Mouse (Mus musculus): Measurements from ENCODE around the gene Tjp2. TPM values are rescaled to one million over a fixed set of nuclear protein-coding genes. Genes with fewer than 3 reads are reported as not detected.

Tjp2 gene
- polyA plus RNA-seq, 1 experiment from 2014 or later, result 33.6 TPM

DNA sequence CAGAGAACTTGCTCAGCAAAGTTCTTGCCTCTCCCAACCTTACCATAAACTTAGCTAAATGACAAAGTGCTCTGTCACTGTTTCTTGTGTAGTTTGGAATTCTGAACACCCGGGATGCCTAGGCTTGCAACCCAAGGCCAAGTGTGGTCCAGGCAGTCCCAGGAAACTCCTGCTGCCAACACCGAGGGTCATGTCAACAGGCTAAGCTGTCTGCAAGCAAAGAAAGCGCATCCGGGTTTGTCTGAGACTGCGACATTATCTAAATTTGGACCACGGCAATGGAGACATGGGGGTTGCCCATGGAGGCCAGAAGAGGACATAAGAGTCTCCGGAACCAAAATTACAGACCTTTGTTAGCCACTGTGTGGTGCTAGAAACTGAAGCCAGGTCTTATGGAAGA, 80.8 kb downstream of the Tjp2 start:
- Histone ChIP-seq H3K27me3 (no peaks in the 10 kb centered on the region), H3K9ac (replicated peaks) (no peak overlapping the region), H3K4me2 (replicated peaks) (no peak overlapping the region), H3K36me3 (peaks cover 11% of the 10 kb centered on the region), H3K27ac (replicated peaks) (0 out of 2 replicates have a peak overlapping the region, but pooled peaks have one; percentile 58), H3K9me3 (no peaks in the 10 kb centered on the region), H3K4me3 (no peak overlapping the region), H3K4me1 (peaks cover 18% of the 10 kb centered on the region)
- no peak for ATAC-seq (ENCODE audit: low FRiP score, low read depth)
- 92% methylated on average over 7 of the region's 7 CpGs for WGBS

DNA sequence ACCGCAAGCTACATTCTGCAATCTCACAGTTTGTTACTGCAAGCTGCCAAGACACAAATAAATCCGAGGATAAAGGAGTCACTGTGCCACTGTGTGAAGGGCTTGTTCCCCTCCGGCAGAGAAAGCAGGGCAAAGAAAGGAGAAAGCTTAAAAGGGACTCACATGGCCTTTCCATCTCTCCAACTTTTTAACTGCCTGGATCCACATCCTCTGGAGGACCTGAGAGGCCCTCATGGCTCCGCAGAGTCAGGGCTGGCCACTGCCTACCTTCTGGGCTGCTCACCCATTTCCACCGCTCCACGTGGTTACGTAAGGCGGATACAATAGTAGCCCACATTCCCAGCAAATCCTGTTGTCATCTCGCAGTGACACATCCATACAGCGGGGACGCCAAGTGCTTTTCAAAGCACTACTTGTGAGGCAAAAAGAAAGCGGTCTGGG, 82.2 kb downstream of the Tjp2 start:
- Histone ChIP-seq H3K27ac (replicated peaks) (peak overlapping the region; percentile 58), H3K9ac (replicated peaks) (no peak overlapping the region), H3K36me3 (no peaks in the 10 kb centered on the region), H3K27me3 (no peaks in the 10 kb centered on the region), H3K4me3 (no peak overlapping the region), H3K9me3 (no peaks in the 10 kb centered on the region), H3K4me2 (replicated peaks) (no peak overlapping the region), H3K4me1 (peaks cover 18% of the 10 kb centered on the region)
- 67% methylated on average over 12 of the region's 12 CpGs for WGBS
- peak; percentile 66 for ATAC-seq (ENCODE audit: low FRiP score, low read depth)

- H3K27me3 ChIP-seq, result no peaks in the 10 kb centered on the region
- H3K4me2 ChIP-seq (replicated peaks), result no peak overlapping the region
- ATAC-seq (ENCODE audit: low FRiP score, low read depth), result no peak
- H3K9me3 ChIP-seq, result no peaks in the 10 kb centered on the region
- H3K36me3 ChIP-seq, result peaks cover 5% of the 10 kb centered on the region; the same call in 1 of the 2 replicates
- H3K27ac ChIP-seq (replicated peaks), result no peak overlapping the region
- no peak overlapping the region for H3K4me3 ChIP-seq
- no peak overlapping the region for H3K9ac ChIP-seq (replicated peaks)
- H3K4me1 ChIP-seq, result peaks cover 20% of the 10 kb centered on the region
- 76% methylated on average over 3 of the region's 3 CpGs for WGBS
These were observed 84.5 kb downstream of the Tjp2 start for GRCm38 (mm10) chr19:24140298-24140697.

DNA sequence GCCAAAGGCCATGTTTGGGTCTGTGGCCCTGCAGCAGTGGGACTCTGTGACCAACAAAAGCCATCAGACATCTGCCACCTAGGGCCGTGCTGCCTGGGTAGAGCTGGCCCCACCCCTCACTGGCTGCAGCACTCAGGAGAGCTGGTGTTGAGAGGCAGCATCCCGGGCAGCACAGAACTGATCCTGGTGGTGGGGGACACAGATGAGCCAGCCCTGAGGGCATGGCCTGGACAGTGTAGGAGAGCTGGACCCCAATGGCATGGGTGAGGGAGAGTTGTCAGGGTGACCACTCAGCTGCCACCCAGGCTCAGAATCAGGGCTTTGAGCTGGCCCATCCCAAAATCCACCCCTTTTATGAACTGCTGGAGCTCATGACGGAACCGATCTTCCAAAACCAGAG, 87.4 kb downstream of the Tjp2 start:
- H3K9me3 ChIP-seq, result no peaks in the 10 kb centered on the region
- no peak overlapping the region for H3K9ac ChIP-seq (replicated peaks)
- no peaks in the 10 kb centered on the region for H3K27me3 ChIP-seq
- no peak for ATAC-seq (ENCODE audit: low FRiP score, low read depth)
- H3K4me1 ChIP-seq, result peaks cover 14% of the 10 kb centered on the region
- H3K4me3 ChIP-seq, result no peak overlapping the region
- WGBS, result 86% methylated on average over 4 of the region's 4 CpGs
- H3K36me3 ChIP-seq, result peaks cover 5% of the 10 kb centered on the region; the same call in 1 of the 2 replicates
- H3K27ac ChIP-seq (replicated peaks), result no peak overlapping the region
- H3K4me2 ChIP-seq (replicated peaks), result no peak overlapping the region

DNA sequence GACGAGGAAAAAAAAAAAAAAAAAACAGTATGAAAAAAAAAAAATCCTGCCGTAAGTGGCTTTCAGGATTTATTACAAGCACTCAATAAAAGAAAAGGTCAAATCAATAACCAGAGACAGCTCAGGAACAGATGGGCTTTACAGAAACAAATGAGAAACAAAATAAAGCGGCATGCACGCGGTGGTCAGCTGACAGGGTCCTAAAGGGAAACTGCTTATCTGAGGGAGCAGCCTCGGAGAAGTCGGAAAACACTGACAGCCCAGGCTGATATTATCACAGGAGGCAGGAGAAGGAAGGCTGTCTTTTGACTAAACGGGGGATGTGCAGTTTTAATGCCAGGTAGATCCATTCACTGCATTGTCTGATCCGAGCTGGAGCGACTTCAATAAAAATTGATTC, 89.8 kb downstream of the Tjp2 start:
- 0 out of 2 replicates have a peak, but pooled peaks cover 6% of the 10 kb centered on the region for H3K4me1 ChIP-seq
- H3K9me3 ChIP-seq, result no peaks in the 10 kb centered on the region
- WGBS, result 51% methylated on average over 10 of the region's 10 CpGs
- H3K27me3 ChIP-seq, result no peaks in the 10 kb centered on the region
- H3K4me2 ChIP-seq (replicated peaks), result peak overlapping the region; percentile 44
- peak overlapping the region; percentile 29 for H3K4me3 ChIP-seq
- ATAC-seq (ENCODE audit: low FRiP score, low read depth), result peak; percentile 66
- H3K36me3 ChIP-seq, result peaks cover 27% of the 10 kb centered on the region
- H3K9ac ChIP-seq (replicated peaks), result no peak overlapping the region
- no peak overlapping the region for H3K27ac ChIP-seq (replicated peaks)

DNA sequence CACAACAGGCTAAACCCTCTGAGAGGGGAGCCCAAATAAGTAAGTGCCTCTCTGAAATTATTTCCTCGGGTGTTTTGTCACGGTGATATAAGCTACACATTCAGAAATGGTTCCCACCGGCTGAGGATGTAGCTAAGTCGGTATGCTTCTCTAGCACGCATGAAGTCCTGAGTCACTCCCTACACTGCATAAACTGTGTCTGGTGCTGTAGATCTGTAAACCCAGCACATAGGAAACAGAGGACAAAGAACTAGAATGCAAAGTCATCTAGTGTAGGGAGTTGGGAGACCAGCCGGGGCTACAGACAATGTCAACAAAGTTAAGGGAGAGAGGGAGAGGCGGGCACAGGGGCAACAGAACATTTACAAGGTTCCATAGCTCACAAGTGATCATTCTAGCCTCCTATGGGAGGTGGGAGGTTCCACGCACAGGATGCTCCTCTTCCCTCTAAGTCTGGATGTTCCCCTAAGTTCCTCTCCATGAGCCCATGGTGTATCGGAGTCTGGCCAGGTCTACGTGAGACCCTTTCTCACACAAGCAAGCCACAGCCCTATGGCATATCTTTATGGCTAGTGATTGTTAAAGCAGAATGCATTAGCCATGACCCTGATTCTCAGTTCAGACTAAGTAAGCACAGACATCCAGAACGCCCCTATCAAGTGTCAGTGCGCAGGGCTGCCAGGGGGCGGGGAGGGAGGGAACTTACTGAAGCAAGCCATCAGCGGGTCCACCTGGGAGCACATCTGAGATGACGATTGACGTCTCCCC, 90.5 kb downstream of the Tjp2 start:
- Histone ChIP-seq H3K9me3 (no peaks in the 10 kb centered on the region), H3K4me1 (0 out of 2 replicates have a peak, but pooled peaks cover 6% of the 10 kb centered on the region), H3K4me3 (peak overlapping the region; percentile 29), H3K27ac (replicated peaks) (peak overlapping the region; percentile 1; the same call in 1 of the 2 replicates), H3K27me3 (no peaks in the 10 kb centered on the region), H3K9ac (replicated peaks) (no peak overlapping the region), H3K36me3 (peaks cover 33% of the 10 kb centered on the region), H3K4me2 (replicated peaks) (peak overlapping the region; percentile 44)
- WGBS, result 79% methylated on average over 16 of the region's 16 CpGs
- peak; percentile 38; the same call in 1 of the 2 replicates for ATAC-seq (ENCODE audit: low FRiP score, low read depth)

DNA sequence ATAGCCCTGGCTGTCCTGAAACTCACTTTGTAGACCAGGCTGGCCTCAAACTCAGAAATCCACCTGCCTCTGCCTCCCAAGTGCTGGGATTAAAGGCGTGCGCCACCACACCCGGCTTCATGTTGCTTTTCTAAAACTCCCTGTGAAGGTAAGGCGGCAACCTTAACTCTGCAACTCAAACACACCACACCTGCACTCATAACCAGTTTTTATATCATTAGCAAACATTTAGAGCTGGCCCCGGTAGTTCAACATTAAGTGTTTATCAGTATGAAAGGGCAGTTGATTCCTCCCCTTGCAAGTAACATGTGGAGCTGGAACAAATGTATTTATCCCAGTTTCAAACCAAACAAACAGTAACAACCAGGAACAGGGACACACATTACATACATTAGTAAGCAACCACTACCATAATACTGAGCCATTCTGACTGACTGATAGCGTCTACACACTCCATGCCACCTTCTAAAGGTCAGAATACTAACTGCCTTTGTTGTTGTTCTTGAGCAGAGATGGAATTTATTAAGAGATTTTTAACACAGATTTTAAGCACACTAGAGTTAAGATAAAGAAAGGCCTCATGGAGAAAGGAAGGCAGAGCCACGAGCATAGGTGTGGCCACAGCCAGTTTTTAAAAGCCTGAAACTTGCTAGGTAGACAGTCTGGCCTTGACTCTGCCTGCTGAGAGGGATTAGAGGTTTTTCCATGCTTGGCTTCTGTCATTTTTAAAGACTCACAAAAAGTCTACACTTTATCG, 101.1 kb downstream of the Tjp2 start:
- no peak overlapping the region for H3K4me2 ChIP-seq (replicated peaks)
- H3K9me3 ChIP-seq, result no peaks in the 10 kb centered on the region
- H3K27ac ChIP-seq (replicated peaks), result no peak overlapping the region
- H3K27me3 ChIP-seq, result no peaks in the 10 kb centered on the region
- WGBS, result 93% methylated on average over 8 of the region's 8 CpGs
- ATAC-seq (ENCODE audit: low FRiP score, low read depth), result no peak
- H3K36me3 ChIP-seq, result peaks cover 50% of the 10 kb centered on the region
- no peaks in the 10 kb centered on the region for H3K4me1 ChIP-seq
- no peak overlapping the region for H3K4me3 ChIP-seq
- no peak overlapping the region for H3K9ac ChIP-seq (replicated peaks)

- no peak for ATAC-seq (ENCODE audit: low FRiP score, low read depth)
- no peak overlapping the region for H3K27ac ChIP-seq (replicated peaks)
- H3K4me2 ChIP-seq (replicated peaks), result no peak overlapping the region
- no peaks in the 10 kb centered on the region for H3K27me3 ChIP-seq
- H3K4me3 ChIP-seq, result no peak overlapping the region
- H3K4me1 ChIP-seq, result no peaks in the 10 kb centered on the region
- 94% methylated on average over 6 of the region's 6 CpGs for WGBS
- H3K9ac ChIP-seq (replicated peaks), result no peak overlapping the region
- no peaks in the 10 kb centered on the region for H3K9me3 ChIP-seq
- peaks cover 44% of the 10 kb centered on the region for H3K36me3 ChIP-seq
These were observed 101.7 kb downstream of the Tjp2 start for GRCm38 (mm10) chr19:24123087-24123486.

DNA sequence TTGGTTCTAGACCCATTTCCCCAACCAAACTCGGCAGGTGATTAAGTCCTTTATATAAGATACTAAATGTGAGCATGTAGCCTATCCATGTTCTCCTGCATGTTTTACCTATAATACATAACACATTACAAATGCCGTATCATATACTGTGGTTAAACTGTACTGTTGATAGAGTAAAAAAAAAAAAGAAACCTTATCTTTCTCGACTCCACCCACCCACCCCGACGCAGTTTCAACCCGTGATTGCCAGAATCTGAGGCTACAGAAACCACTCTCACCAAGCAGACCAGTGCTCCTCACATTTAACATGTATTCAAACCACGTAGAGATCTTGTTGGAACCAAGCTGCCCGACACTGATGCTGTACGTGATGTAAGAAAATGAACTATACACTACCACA, 102.2 kb downstream of the Tjp2 start:
- no peak overlapping the region for H3K27ac ChIP-seq (replicated peaks)
- 95% methylated on average over 9 of the region's 9 CpGs for WGBS
- H3K9ac ChIP-seq (replicated peaks), result no peak overlapping the region
- H3K4me3 ChIP-seq, result no peak overlapping the region
- peaks cover 44% of the 10 kb centered on the region for H3K36me3 ChIP-seq
- no peaks in the 10 kb centered on the region for H3K4me1 ChIP-seq
- H3K27me3 ChIP-seq, result no peaks in the 10 kb centered on the region
- ATAC-seq (ENCODE audit: low FRiP score, low read depth), result no peak
- H3K4me2 ChIP-seq (replicated peaks), result no peak overlapping the region
- no peaks in the 10 kb centered on the region for H3K9me3 ChIP-seq

DNA sequence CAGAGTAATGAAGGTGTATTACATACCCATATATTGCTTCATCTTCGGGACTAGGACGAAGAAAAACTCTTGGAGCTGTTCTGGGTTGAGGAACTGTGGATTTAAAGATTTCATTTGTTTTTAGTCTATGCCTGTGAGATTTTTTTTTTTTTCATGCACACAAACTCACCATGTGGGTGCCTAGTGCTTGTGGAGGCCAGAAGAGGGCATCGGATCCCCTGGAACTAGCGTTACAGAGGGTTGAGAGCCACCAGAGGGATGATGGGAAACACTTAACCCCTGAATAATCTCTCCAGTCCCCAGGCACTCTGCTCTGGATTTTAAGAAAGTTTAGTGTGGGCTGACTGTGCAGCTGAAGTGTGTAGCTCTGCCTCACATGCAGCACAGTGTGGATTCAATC, 104.0 kb downstream of the Tjp2 start:
- H3K36me3 ChIP-seq, result peaks cover 52% of the 10 kb centered on the region

DNA sequence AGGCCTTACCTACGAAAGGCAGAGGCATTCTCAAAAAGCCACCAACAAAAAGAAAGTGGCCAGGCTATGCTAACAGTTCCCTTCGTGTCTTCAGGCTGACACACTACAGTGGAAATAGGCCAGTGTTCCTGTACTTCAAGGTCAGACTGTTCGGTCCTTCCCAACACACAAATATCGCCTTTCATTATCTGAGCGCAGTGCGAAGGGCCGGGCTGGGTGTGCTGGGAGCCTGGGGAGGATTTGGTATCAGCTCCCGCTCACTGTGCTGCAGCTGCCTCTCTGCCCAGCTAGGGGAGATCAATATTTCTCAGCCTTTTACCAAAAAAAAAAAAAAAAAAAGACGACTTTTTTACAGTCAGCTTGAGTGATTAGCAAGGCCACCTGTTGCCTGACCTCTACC, 106.1 kb downstream of the Tjp2 start:
- WGBS, result 90% methylated on average over 9 of the region's 9 CpGs
- no peaks in the 10 kb centered on the region for H3K4me1 ChIP-seq

More for the DNA sequence above, 104.0 kb downstream of the Tjp2 start:
- WGBS, result 79% methylated on average over 4 of the region's 4 CpGs
- H3K4me2 ChIP-seq (replicated peaks), result no peak overlapping the region
- no peaks in the 10 kb centered on the region for H3K9me3 ChIP-seq
- no peak for ATAC-seq (ENCODE audit: low FRiP score, low read depth)
- H3K4me1 ChIP-seq, result no peaks in the 10 kb centered on the region
- no peak overlapping the region for H3K9ac ChIP-seq (replicated peaks)
- H3K27me3 ChIP-seq, result no peaks in the 10 kb centered on the region
- H3K27ac ChIP-seq (replicated peaks), result no peak overlapping the region
- H3K4me3 ChIP-seq, result no peak overlapping the region

DNA sequence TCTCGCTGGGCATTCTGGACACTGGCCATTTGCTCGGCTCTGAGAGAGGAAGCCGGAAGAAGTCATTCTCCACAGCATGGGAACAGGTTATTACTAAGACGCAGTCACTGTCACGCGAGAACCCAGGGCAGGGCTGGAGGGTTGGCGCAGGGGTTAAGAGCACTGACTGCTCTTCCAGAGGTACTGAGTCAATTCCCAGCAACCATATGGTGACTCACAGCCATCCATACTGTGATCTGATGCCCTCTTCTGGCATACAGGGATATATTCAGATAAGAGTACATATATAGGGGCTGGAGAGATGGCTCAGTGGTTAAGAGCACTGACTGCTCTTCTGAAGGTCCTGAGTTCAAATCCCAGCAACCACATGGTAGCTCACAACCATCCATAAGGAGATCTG, 113.2 kb downstream of the Tjp2 start:
- WGBS, result 94% methylated on average over 7 of the region's 7 CpGs
- peaks cover 55% of the 10 kb centered on the region for H3K36me3 ChIP-seq
- ATAC-seq (ENCODE audit: low FRiP score, low read depth), result no peak

More for the DNA sequence above, 106.1 kb downstream of the Tjp2 start:
- Histone ChIP-seq H3K9me3 (no peaks in the 10 kb centered on the region), H3K4me2 (replicated peaks) (no peak overlapping the region), H3K36me3 (peaks cover 41% of the 10 kb centered on the region), H3K27ac (replicated peaks) (no peak overlapping the region), H3K9ac (replicated peaks) (no peak overlapping the region), H3K4me3 (no peak overlapping the region), H3K27me3 (no peaks in the 10 kb centered on the region)
- no peak for ATAC-seq (ENCODE audit: low FRiP score, low read depth)

More for the DNA sequence above, 113.2 kb downstream of the Tjp2 start:
- Histone ChIP-seq H3K4me2 (replicated peaks) (no peak overlapping the region), H3K9ac (replicated peaks) (no peak overlapping the region), H3K4me3 (no peak overlapping the region), H3K27me3 (no peaks in the 10 kb centered on the region), H3K4me1 (no peaks in the 10 kb centered on the region), H3K27ac (replicated peaks) (no peak overlapping the region), H3K9me3 (no peaks in the 10 kb centered on the region)
